38 mouse cellular contexts compared by ENCODE assay signal in genomic region chr16:91258956-91259355, GRCm38 (mm10). TPM values are rescaled to one million over a fixed set of nuclear protein-coding genes. Genes with fewer than 3 reads are reported as not detected.
"Had no signal": no experiment of that assay in that cellular context is flagged by ENCODE, and none has a peak within 500 bp of the region (broad histone marks: within the 10 kb centered on the region; RNA-seq: fewer than 3 reads in every experiment).

No protein-coding gene starts in this region.

- ATAC-seq: liver, embryonic 12.5 days; liver, postnatal 0 days; midbrain, embryonic 13.5 days; midbrain, embryonic 15.5 days; midbrain, embryonic 16.5 days had no signal

- H3K4me3 ChIP-seq: limb, embryonic 10.5 days; limb, embryonic 12.5 days; limb, embryonic 13.5 days; limb, embryonic 15.5 days; liver, embryonic 12.5 days; liver, embryonic 13.5 days; liver, embryonic 15.5 days; lung, embryonic 15.5 days; megakaryocyte, embryonic 14.5 days; midbrain, embryonic 10.5 days; midbrain, embryonic 12.5 days; midbrain, embryonic 13.5 days; midbrain, embryonic 15.5 days; myocyte; neural tube, embryonic 12.5 days had no signal

- DNase-seq: left cerebral cortex, postnatal 4 days; liver; liver, embryonic 13.5 days; liver, postnatal 0 days; lung, adult 18-20 months; lung, adult 2 months; lung, embryonic 14.5 days; lung, postnatal 10 days; lung, postnatal 14 days; lung, postnatal 36 days; lung, postnatal 4 days; midbrain, embryonic 14.5 days had no signal

- H3K9me3 ChIP-seq: limb, embryonic 10.5 days; limb, embryonic 12.5 days; limb, embryonic 13.5 days; limb, embryonic 15.5 days; liver, embryonic 12.5 days; liver, embryonic 13.5 days; liver, embryonic 15.5 days; lung, embryonic 15.5 days; megakaryocyte, embryonic 14.5 days; midbrain, embryonic 10.5 days; midbrain, embryonic 12.5 days; midbrain, embryonic 13.5 days; midbrain, embryonic 15.5 days; neural tube, embryonic 12.5 days had no signal

- H3K9ac ChIP-seq: limb, embryonic 12.5 days; limb, embryonic 13.5 days; limb, embryonic 15.5 days; liver, embryonic 12.5 days; liver, embryonic 13.5 days; liver, embryonic 14.5 days; liver, embryonic 15.5 days; liver, postnatal 0 days; lung, embryonic 14.5 days; lung, embryonic 15.5 days; midbrain, embryonic 12.5 days; midbrain, embryonic 13.5 days; midbrain, embryonic 15.5 days; neural tube, embryonic 12.5 days had no signal

- H3K4me2 ChIP-seq: limb, embryonic 12.5 days; limb, embryonic 13.5 days; limb, embryonic 15.5 days; liver, embryonic 11.5 days; liver, embryonic 12.5 days; liver, embryonic 13.5 days; liver, embryonic 15.5 days; lung, embryonic 14.5 days; lung, embryonic 15.5 days; midbrain, embryonic 11.5 days; midbrain, embryonic 12.5 days; midbrain, embryonic 13.5 days; midbrain, embryonic 15.5 days; neural tube, embryonic 12.5 days had no signal

- H3K27ac ChIP-seq: limb, embryonic 10.5 days; limb, embryonic 12.5 days; limb, embryonic 13.5 days; limb, embryonic 15.5 days; liver, embryonic 12.5 days; liver, embryonic 13.5 days; liver, embryonic 14.5 days; liver, embryonic 15.5 days; lung, embryonic 15.5 days; macrophage; midbrain, embryonic 10.5 days; midbrain, embryonic 12.5 days; midbrain, embryonic 13.5 days; midbrain, embryonic 15.5 days; neural tube, embryonic 12.5 days had no signal

- H3K36me3 ChIP-seq: limb, embryonic 10.5 days; limb, embryonic 12.5 days; limb, embryonic 13.5 days; limb, embryonic 15.5 days; liver, embryonic 12.5 days; liver, embryonic 13.5 days; liver, embryonic 15.5 days; lung, embryonic 15.5 days; midbrain, embryonic 10.5 days; midbrain, embryonic 12.5 days; midbrain, embryonic 13.5 days; midbrain, embryonic 15.5 days; neural tube, embryonic 12.5 days had no signal

- H3K4me1 ChIP-seq: liver, embryonic 12.5 days; liver, embryonic 13.5 days; liver, embryonic 15.5 days; lung, embryonic 15.5 days; megakaryocyte, embryonic 14.5 days; midbrain, embryonic 15.5 days; neural tube, embryonic 12.5 days had no signal

RNA-seq across cellular contexts. Expression of gene Olig1, which starts 10.6 kb away (rescaled TPM):
- total RNA-seq: megakaryocyte, adult 5-6 weeks; megakaryocyte-erythroid progenitor cell, adult 5-6 weeks; monocyte, adult 5-6 weeks had no signal
- polyA plus RNA-seq: limb, embryonic 10.5 days; limb, embryonic 11.5 days; liver, embryonic 11.5 days; liver, embryonic 12.5 days; liver, embryonic 14.5 days; lung, embryonic 16.5 days; macrophage; myocyte had no signal

RNA-seq across cellular contexts. Expression of gene Olig2, which starts 33.7 kb away (rescaled TPM):
- total RNA-seq: liver, adult 2 months; megakaryocyte-erythroid progenitor cell, adult 5-6 weeks; monocyte, adult 5-6 weeks had no signal
- polyA plus RNA-seq: limb, embryonic 10.5 days; limb, embryonic 11.5 days; limb, embryonic 12.5 days; limb, embryonic 13.5 days; limb, embryonic 15.5 days; liver, adult 2 months; liver, embryonic 11.5 days; liver, embryonic 12.5 days; liver, embryonic 13.5 days; liver, embryonic 14.5 days; liver, embryonic 15.5 days; liver, embryonic 16.5 days; liver, postnatal 0 days; lung, adult 2 months; lung, embryonic 14.5 days; lung, embryonic 15.5 days; lung, embryonic 16.5 days; macrophage; myocyte had no signal
